Mouse (Mus musculus) forebrain, embryonic 14.5 days (tissue): ENCODE data around the gene Chka. TPM values are rescaled to one million over a fixed set of nuclear protein-coding genes. Genes with fewer than 3 reads are reported as not detected.

Experiments
- ATAC-seq: fragments of 200-750 bp; cut with Nextera tagmentation; 2 replicates; pipeline ENCODE4 v1.8.0; 2017; ENCODE audit warnings: mild to moderate bottlenecking, moderate library complexity
- DNase-seq: peaks from one replicate; pipeline ENCODE4 v3.0.0-alpha.2; 2015; ENCODE audit warnings: low spot score
- H3K27ac ChIP-seq: fragments of 300-500 bp; sonication (generic); 2 replicates; pipeline ENCODE4 v1.5.1; 2014; ENCODE audit warnings: low read depth, mild to moderate bottlenecking, control low read depth, low read length, moderate library complexity
- H3K27me3 ChIP-seq: fragments of 300-500 bp; sonication (generic); replicated peaks from 2 replicates; pipeline ENCODE4 v1.6.1; 2014; ENCODE audit warnings: low read length, control low read depth, mixed read lengths; ENCODE audit not compliant: control insufficient read depth, insufficient read depth
- H3K36me3 ChIP-seq: fragments of 300-500 bp; sonication (generic); 2 replicates; pipeline ENCODE4 v1.6.1; 2014; ENCODE audit warnings: low read length, control low read depth; ENCODE audit not compliant: control insufficient read depth, insufficient read depth
- H3K4me1 ChIP-seq: fragments of 300-500 bp; sonication (generic); 2 replicates; pipeline ENCODE4 v1.6.1; 2014; ENCODE audit warnings: antibody characterized with exemption, low read length, control low read depth; ENCODE audit not compliant: control insufficient read depth, insufficient read depth
- H3K4me2 ChIP-seq: fragments of 300-500 bp; sonication (generic); 2 replicates; pipeline ENCODE4 v1.6.1; 2014; ENCODE audit warnings: mild to moderate bottlenecking, control low read depth, low read length
- H3K4me3 ChIP-seq: fragments of 300-500 bp; sonication (generic); 2 replicates; pipeline ENCODE4 v1.5.1; 2014; ENCODE audit warnings: low read depth, low read length, control low read depth
- H3K9ac ChIP-seq: fragments of 300-500 bp; sonication (generic); 2 replicates; pipeline ENCODE4 v1.6.1; 2014; ENCODE audit warnings: mild to moderate bottlenecking, low read length, control low read depth, moderate library complexity
- H3K9me3 ChIP-seq: fragments of 300-500 bp; sonication (generic); replicated peaks from 2 replicates; pipeline ENCODE4 v1.6.1; 2016; ENCODE audit warnings: low read length, control low read depth, mixed read lengths; ENCODE audit not compliant: control insufficient read depth
- WGBS: fragments of 180-500 bp; shearing (Covaris S2); extraction: QIAGEN DNeasy Blood & Tissue Kit; methylation state at CpG from one replicate; pipeline ENCODE4 v1.1.7; 2014; 5-methylcytosine and 5-hydroxymethylcytosine counted together
- polyA plus RNA-seq: library from polyadenylated mRNA; unstranded; fragments of >200 nt; fragmentation: Nextera tagmentation; extraction: Ambion mirVana; gene quantifications from 2 replicates; pipeline ENCODE4 v1.2.1, GENCODE M21; 2014

Gene Chka
- polyA plus RNA-seq, 1 experiment from 2014 or later, result 32.0 TPM

DNA sequence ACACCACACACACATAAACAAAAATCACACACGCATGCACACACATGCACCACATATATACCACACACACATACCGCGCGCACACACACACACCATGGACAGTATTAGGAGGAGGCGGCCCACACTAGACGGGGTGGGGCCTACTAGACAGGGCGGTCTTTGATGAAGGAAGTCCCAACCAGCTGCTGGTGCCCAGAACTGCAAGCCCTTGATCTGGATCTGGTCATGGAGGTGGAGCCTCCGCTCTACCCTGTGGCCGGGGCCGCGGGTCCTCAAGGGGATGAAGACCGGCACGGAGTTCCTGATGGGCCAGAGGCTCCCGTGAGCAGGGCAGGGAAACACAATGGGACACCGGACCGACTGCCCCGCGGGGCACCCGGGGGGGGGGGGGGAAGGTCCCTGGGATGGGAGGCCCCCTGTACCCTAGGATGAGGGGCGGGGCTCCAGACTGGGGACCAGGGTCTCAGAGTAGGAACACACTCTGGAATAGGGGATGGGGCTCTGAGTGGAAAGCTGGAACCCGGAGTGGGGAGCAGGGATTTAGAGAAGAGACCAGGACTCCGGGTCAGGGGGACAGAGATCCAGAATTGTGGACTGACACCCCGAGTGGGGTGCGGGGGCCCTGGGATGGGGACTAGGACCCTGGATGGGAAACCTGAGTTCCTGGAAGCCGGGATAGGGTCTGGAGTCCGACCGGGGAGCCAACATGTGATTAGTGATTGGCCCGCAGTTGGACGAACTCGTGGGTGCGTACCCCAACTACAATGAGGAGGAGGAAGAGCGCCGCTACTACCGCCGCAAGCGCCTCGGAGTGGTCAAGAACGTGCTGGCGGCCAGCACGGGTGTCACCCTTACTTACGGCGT lies 83.7 kb downstream of the Chka start, which contains the start of gene Unc93b1:
Gene Unc93b1 (plus strand): TSS at position 155 of the 864 bp plus-strand sequence.
- DNase-seq (peak; percentile 36), ATAC-seq (peak; percentile 62; the same call in 1 of the 2 replicates)
- H3K4me2 ChIP-seq, result peak within 1 kb of the TSS; percentile 62
- H3K27me3 ChIP-seq, result 0 out of 2 replicates have a peak, but pooled peaks cover 2% of the 10 kb centered on the region
- no peaks in the 10 kb centered on the region for H3K9me3 ChIP-seq
- WGBS, result 7% methylated on average over 39 of the region's 42 CpGs
- H3K4me1 ChIP-seq, result peaks cover 6% of the 10 kb centered on the region; the same call in 1 of the 2 replicates
- H3K4me3 ChIP-seq, result peak within 1 kb of the TSS; percentile 35
- H3K36me3 ChIP-seq, result no peaks in the 10 kb centered on the region
- no peak within 1 kb of the TSS for H3K27ac ChIP-seq
- H3K9ac ChIP-seq, result peak within 1 kb of the TSS; percentile 10; the same call in 1 of the 2 replicates

DNA sequence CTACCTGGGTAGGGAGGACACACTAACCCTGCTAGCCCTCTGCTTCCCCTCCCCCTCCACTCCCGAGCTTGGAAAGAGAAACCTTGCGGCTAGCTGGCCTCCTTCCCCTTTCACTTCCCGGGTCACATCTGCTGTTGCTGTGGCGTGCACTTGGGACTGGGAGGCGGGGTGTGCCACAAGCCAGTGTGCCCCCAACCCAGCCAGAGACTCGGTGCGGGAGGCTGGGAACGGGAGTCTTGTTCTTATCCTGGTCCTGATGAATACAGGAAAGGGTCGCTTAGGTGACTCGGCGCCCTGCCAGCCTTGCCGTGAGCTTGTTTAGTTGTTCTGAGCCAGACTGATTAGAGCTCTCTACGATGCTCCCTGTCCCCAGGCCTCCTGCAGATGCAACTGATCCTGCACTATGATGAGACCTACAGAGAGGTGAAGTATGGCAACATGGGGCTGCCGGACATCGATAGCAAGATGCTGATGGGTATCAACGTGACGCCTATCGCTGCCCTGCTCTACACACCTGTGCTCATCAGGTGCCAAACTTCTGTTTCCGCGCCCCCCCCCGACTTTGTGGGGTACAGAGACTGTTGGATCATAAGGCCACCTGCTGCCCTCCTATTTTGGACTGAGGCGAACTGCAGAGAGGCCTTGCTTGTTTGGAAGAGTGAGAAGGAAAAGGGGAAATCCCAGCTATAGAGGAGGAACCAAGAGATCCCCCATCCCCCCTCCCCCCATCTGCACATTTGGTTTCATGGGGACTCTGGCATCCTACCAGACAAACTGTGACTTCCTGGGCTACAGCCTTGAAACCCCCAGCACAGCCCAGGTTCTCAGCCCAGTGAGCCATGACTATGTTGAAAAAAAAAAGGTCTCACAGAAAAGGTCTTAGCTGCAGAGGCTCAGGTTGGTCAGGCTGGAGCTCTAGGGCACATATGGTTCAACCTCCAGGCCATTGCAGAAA lies 84.6 kb downstream of the Chka start:
- DNase-seq, result peak; percentile 39

DNA sequence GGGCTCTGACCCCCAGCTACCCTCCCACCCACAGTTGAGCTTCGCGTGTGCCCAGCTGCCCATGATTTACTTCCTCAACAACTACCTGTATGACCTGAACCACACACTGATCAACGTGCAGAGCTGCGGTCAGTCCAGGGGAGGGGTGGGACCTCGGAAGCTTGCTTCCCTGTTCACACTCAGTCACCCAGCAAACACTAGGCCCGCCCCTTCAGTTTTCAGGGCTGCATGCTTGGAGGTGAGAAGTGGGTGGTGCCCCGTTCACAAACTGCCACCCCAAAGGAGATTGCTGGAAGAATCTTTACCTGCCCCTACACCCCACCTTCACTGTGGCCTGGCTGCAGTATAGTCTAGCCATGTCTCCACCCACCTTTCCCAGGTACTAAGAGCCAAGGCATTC lies 90.7 kb downstream of the Chka start:
- Histone ChIP-seq H3K4me2 (no peak overlapping the region), H3K27ac (no peak overlapping the region), H3K36me3 (no peaks in the 10 kb centered on the region), H3K4me3 (no peak overlapping the region), H3K4me1 (no peaks in the 10 kb centered on the region), H3K9ac (no peak overlapping the region), H3K27me3 (no peaks in the 10 kb centered on the region), H3K9me3 (no peaks in the 10 kb centered on the region)
- no peak for DNase-seq
- no peak for ATAC-seq
- WGBS, result 86% methylated on average over 7 of the region's 7 CpGs

More for the DNA sequence above, 84.6 kb downstream of the Chka start:
- Histone ChIP-seq H3K9ac (peak overlapping the region; percentile 10; the same call in 1 of the 2 replicates), H3K4me3 (peak overlapping the region; percentile 35), H3K27ac (no peak overlapping the region), H3K9me3 (no peaks in the 10 kb centered on the region), H3K4me2 (peak overlapping the region; percentile 62), H3K27me3 (0 out of 2 replicates have a peak, but pooled peaks cover 2% of the 10 kb centered on the region), H3K4me1 (peaks cover 6% of the 10 kb centered on the region; the same call in 1 of the 2 replicates), H3K36me3 (no peaks in the 10 kb centered on the region)
- WGBS, result 7% methylated on average over 20 of the region's 22 CpGs
- ATAC-seq, result no peak

DNA sequence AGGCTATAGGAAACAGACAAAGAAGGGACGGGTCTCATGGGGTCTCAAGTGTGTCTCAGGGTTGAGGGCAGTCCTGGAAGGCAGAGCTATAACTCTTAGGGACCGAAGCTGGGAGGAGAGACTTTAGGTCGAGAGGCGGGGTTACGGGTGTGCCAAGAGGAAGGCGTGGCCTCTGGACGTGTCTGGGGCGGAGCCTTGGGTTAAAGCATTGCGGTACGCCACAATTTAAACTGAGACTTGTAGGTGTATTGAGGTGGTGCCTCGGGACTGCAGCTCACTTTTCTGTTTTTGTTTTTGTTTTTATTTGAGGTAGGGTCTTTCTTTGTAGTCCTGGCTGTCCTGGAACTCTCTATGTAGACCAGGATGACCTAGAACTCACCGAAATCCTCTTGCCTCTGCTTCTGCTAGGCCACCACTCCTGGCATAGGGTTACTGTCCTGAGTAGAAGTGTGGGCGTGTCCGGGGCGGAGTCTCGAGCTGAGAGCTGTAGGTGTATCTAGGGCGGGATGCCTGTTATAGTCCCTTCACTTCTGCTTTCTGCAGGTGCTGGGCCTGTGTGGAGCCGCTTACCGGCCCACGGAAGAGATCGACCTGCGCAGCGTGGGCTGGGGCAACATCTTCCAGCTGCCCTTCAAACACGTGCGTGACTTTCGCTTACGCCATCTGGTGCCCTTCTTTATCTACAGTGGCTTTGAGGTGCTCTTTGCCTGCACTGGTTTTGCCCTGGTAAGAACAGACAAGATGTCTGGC lies 91.6 kb downstream of the Chka start:
- H3K4me1 ChIP-seq, result no peaks in the 10 kb centered on the region
- H3K4me2 ChIP-seq, result no peak overlapping the region
- DNase-seq (no peak), ATAC-seq (no peak)
- WGBS, result 23% methylated on average over 27 of the region's 27 CpGs
- H3K9me3 ChIP-seq, result no peaks in the 10 kb centered on the region
- no peak overlapping the region for H3K4me3 ChIP-seq
- no peaks in the 10 kb centered on the region for H3K36me3 ChIP-seq
- H3K9ac ChIP-seq, result no peak overlapping the region
- no peak overlapping the region for H3K27ac ChIP-seq
- no peaks in the 10 kb centered on the region for H3K27me3 ChIP-seq

Other genes with a start within 250 kb of the Chka start
- gene Lrp5, start 165.2 kb upstream of the Chka start, polyA plus RNA-seq, result 1.8 and 2.1 TPM in 2 replicates
- gene 1810055G02Rik, start 143.5 kb upstream of the Chka start, polyA plus RNA-seq, result 29.7 and 34.6 TPM in 2 replicates
- 32.8 and 48.7 TPM in 2 replicates for gene Kmt5b, start 84.4 kb upstream of the Chka start, polyA plus RNA-seq
- gene Tcirg1, start 55.4 kb downstream of the Chka start, polyA plus RNA-seq, result 5.8 and 9.1 TPM in 2 replicates
- gene Ndufs8, start 61.0 kb downstream of the Chka start, polyA plus RNA-seq, result 243 and 301 TPM in 2 replicates
- gene Aldh3b1, start 78.0 kb downstream of the Chka start, polyA plus RNA-seq, result 1.9 and 2.0 TPM in 2 replicates
- 7.5 and 9.4 TPM in 2 replicates for gene Unc93b1, start 83.4 kb downstream of the Chka start, polyA plus RNA-seq
- gene Aldh3b3, start 106.9 kb downstream of the Chka start, polyA plus RNA-seq, result not detected in 2 replicates
- 0.36 and 0.42 TPM in 2 replicates for gene Aldh3b2, start 120.6 kb downstream of the Chka start, polyA plus RNA-seq
- 1.8 and 2.3 TPM in 2 replicates for gene Acy3, start 134.8 kb downstream of the Chka start, polyA plus RNA-seq
- gene Tbx10, start 141.0 kb downstream of the Chka start, polyA plus RNA-seq, result not detected in 2 replicates
- gene Nudt8, start 148.8 kb downstream of the Chka start, polyA plus RNA-seq, result 35.6 and 41.1 TPM in 2 replicates
- gene Gm49405, start 148.9 kb downstream of the Chka start, polyA plus RNA-seq, result 2.2 and 3.8 TPM in 2 replicates
- gene Doc2g, start 151.5 kb downstream of the Chka start, polyA plus RNA-seq, result 3.2 and 5.4 TPM in 2 replicates
- gene Ndufv1, start 161.0 kb downstream of the Chka start, polyA plus RNA-seq, result 238 and 254 TPM in 2 replicates
- gene Gstp1, start 186.2 kb downstream of the Chka start, polyA plus RNA-seq, result 369 and 398 TPM in 2 replicates
- 1.2 and 4.2 TPM in 2 replicates for gene Gstp2, start 194.2 kb downstream of the Chka start, polyA plus RNA-seq
- not detected in 2 replicates for gene Gstp3, start 207.8 kb downstream of the Chka start, polyA plus RNA-seq
- gene Cabp2, start 229.8 kb downstream of the Chka start, polyA plus RNA-seq, result not detected in 2 replicates
- 88.6 and 91.7 TPM in 2 replicates for gene Cdk2ap2, start 245.4 kb downstream of the Chka start, polyA plus RNA-seq
- gene Pitpnm1, start 248.2 kb downstream of the Chka start, polyA plus RNA-seq, result 29.1 and 40.8 TPM in 2 replicates